In the genomic region with DNA sequence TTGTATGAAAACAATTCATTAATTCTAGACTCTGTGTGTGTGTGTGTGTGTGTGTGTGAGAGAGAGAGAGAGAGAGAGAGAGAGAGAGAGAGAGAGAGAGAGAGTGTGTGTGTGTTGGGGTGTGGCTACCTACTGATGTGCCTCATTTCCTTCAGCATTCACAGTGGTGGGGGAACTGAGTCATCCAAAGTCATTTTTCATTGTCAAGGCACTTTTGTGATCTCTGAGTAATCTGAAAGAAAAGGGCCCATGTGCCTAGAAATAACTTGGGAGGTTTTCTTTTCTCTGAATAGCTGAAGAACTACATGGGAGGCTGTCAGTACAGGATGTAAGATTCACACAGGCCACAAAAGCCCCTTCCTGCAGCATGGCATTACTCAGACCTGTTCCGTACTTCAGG, we compare ENCODE assay signal across 21 mouse cellular contexts.
"Had no signal": no experiment of that assay in that cellular context is flagged by ENCODE, and none has a peak within 500 bp of the region (broad histone marks: within the 10 kb centered on the region; RNA-seq: fewer than 3 reads in every experiment).

No protein-coding gene starts in this region.

- H3K4me2 ChIP-seq: kidney, embryonic 15.5 days; limb, embryonic 12.5 days; limb, embryonic 15.5 days; liver, embryonic 11.5 days; lung, embryonic 14.5 days; midbrain, embryonic 12.5 days; midbrain, embryonic 15.5 days; neural tube, embryonic 13.5 days; stomach, embryonic 15.5 days had no signal

- DNase-seq: kidney, adult 8-10 months; kidney, postnatal 10 days; kidney, postnatal 36 days; left cerebral cortex, postnatal 4 days; liver, postnatal 0 days; lung, embryonic 14.5 days; right cerebral cortex, postnatal 25 days; spleen, adult 18-20 months; thymus, adult 18-20 months; thymus, postnatal 36 days had no signal

- H3K27me3 ChIP-seq: kidney, embryonic 15.5 days; limb, embryonic 12.5 days; limb, embryonic 15.5 days; midbrain, embryonic 12.5 days; midbrain, embryonic 15.5 days; neural tube, embryonic 13.5 days; stomach, embryonic 15.5 days had no signal

- H3K9me3 ChIP-seq: kidney, embryonic 15.5 days; limb, embryonic 12.5 days; limb, embryonic 15.5 days; midbrain, embryonic 12.5 days; midbrain, embryonic 15.5 days; neural tube, embryonic 13.5 days; stomach, embryonic 15.5 days had no signal

- H3K4me3 ChIP-seq: kidney, embryonic 15.5 days; limb, embryonic 12.5 days; limb, embryonic 15.5 days; midbrain, embryonic 12.5 days; midbrain, embryonic 15.5 days; neural tube, embryonic 13.5 days; stomach, embryonic 15.5 days had no signal

- ATAC-seq: liver, postnatal 0 days; lung, postnatal 0 days; midbrain, embryonic 15.5 days had no signal

- H3K27ac ChIP-seq: kidney, embryonic 15.5 days; limb, embryonic 12.5 days; limb, embryonic 15.5 days; liver, embryonic 14.5 days; macrophage; midbrain, embryonic 12.5 days; midbrain, embryonic 15.5 days; neural tube, embryonic 13.5 days; stomach, embryonic 15.5 days had no signal

- H3K4me1 ChIP-seq: kidney, embryonic 15.5 days; limb, embryonic 12.5 days; limb, embryonic 15.5 days; midbrain, embryonic 12.5 days; midbrain, embryonic 15.5 days; neural tube, embryonic 13.5 days; stomach, embryonic 15.5 days had no signal

- H3K9ac ChIP-seq: kidney, embryonic 15.5 days; limb, embryonic 12.5 days; limb, embryonic 15.5 days; liver, embryonic 14.5 days; liver, postnatal 0 days; lung, embryonic 14.5 days; midbrain, embryonic 12.5 days; midbrain, embryonic 15.5 days; neural tube, embryonic 13.5 days; stomach, embryonic 15.5 days had no signal

- H3K36me3 ChIP-seq: kidney, embryonic 15.5 days; limb, embryonic 12.5 days; limb, embryonic 15.5 days; midbrain, embryonic 12.5 days; midbrain, embryonic 15.5 days; neural tube, embryonic 13.5 days; stomach, embryonic 15.5 days had no signal
